Mouse (Mus musculus) inflammation-experienced regulatory T-cells, adult 16 weeks (primary cell): ENCODE measurements around the gene Fxyd7. TPM values are rescaled to one million over a fixed set of nuclear protein-coding genes. Genes with fewer than 3 reads are reported as not detected.

Experiments
- polyA plus RNA-seq: library from polyadenylated mRNA; unstranded; fragments of 100-300 nt; shearing (Covaris generic); gene quantifications from one replicate; pipeline ENCODE4 v1.2.1, GENCODE M21; 2017

The Fxyd7 gene
- not detected for polyA plus RNA-seq

GRCm38 (mm10) chr7:31051321-31052021 lies at the start of gene Fxyd7:
Gene Fxyd7 (minus strand): TSS chr7:31051467.

GRCm38 (mm10) chr7:31076492-31076891 lies 25.2 kb upstream of the Fxyd7 start, which contains the start of gene Fxyd3:
Gene Fxyd3 (minus strand): TSS chr7:31076704.

GRCm38 (mm10) chr7:31059108-31059507 lies 7.8 kb upstream of the Fxyd7 start, which contains the start of gene Lgi4:
Gene Lgi4 (plus strand): TSS chr7:31059342.

GRCm38 (mm10) chr7:31057071-31057470 lies 5.8 kb upstream of the Fxyd7 start, which contains the start of gene Fxyd1:
Gene Fxyd1 (minus strand): TSS chr7:31057199.

GRCm38 (mm10) chr7:31042431-31042910 lies 8.8 kb downstream of the Fxyd7 start, which contains the start of gene Fxyd5:
Gene Fxyd5 (minus strand): TSS chr7:31042481.

Other genes with a start within 250 kb of the Fxyd7 start
- not detected for gene Ffar2, start 227.7 kb downstream of the Fxyd7 start, polyA plus RNA-seq
- not detected for gene Ffar3, start 195.3 kb downstream of the Fxyd7 start, polyA plus RNA-seq
- gene Ffar1, start 189.9 kb downstream of the Fxyd7 start, polyA plus RNA-seq, result 0.24 TPM
- 24.5 TPM for gene Cd22, start 171.1 kb downstream of the Fxyd7 start, polyA plus RNA-seq
- 0.12 TPM for gene Mag, start 136.6 kb downstream of the Fxyd7 start, polyA plus RNA-seq
- gene Hamp2, start 126.8 kb downstream of the Fxyd7 start, polyA plus RNA-seq, result not detected
- not detected for gene Hamp, start 107.4 kb downstream of the Fxyd7 start, polyA plus RNA-seq
- gene Usf2, start 94.7 kb downstream of the Fxyd7 start, polyA plus RNA-seq, result 10.4 TPM
- gene Lsr, start 78.0 kb downstream of the Fxyd7 start, polyA plus RNA-seq, result 8.0 TPM
- 1.4 TPM for gene Fam187b, start 77.7 kb downstream of the Fxyd7 start, polyA plus RNA-seq
- gene Fxyd5, start 9.0 kb downstream of the Fxyd7 start, polyA plus RNA-seq, result 1,750 TPM
- gene Fxyd1, start 5.7 kb upstream of the Fxyd7 start, polyA plus RNA-seq, result not detected
- not detected for gene Lgi4, start 7.9 kb upstream of the Fxyd7 start, polyA plus RNA-seq
- not detected for gene Fxyd3, start 25.2 kb upstream of the Fxyd7 start, polyA plus RNA-seq
- 15.9 TPM for gene Hpn, start 63.8 kb upstream of the Fxyd7 start, polyA plus RNA-seq
- gene Scn1b, start 75.5 kb upstream of the Fxyd7 start, polyA plus RNA-seq, result not detected
- 297 TPM for gene Gramd1a, start 104.4 kb upstream of the Fxyd7 start, polyA plus RNA-seq
- gene Scgb2b2, start 239.0 kb upstream of the Fxyd7 start, polyA plus RNA-seq, result not detected
- gene Scgb1b2, start 240.4 kb upstream of the Fxyd7 start, polyA plus RNA-seq, result not detected